Mouse (Mus musculus): ENCODE results near the gene Olfr747. TPM values are rescaled to one million over a fixed set of nuclear protein-coding genes. Genes with fewer than 3 reads are reported as not detected.

The Olfr747 gene
- polyA plus RNA-seq (2021; fragmentation: Nextera tagmentation) = not detected in 2 replicates
- long read RNA-seq, experiment 1 = 0 reads
- long read RNA-seq, experiment 2 = 0 reads

DNA sequence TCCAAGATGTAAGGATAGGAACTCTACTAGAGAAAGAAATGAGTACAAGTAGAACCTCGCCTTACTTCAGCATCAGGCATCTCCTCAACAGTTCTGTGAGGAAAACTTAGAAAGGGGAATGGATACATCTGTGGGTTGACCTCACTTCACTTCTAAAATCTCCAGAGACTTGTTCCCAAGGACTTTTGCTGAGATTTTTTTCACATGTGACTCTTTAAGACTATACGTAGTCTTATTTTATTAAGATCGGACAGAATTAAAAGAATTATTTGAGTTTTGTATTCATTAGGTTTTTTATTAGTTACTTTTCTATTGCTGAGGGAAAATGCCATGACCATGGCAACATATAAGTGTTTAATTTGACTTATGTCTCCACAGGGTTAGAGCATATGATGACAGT lies at the start of gene Olfr747:
Gene Olfr747, minus strand, starts transcription at position 101 of the 400 bp plus-strand sequence.

GRCm38 (mm10) chr14:50707073-50707472 lies 14.1 kb upstream of the Olfr747 start, which contains the start of gene Olfr748:
Gene Olfr748, plus strand, starts transcription at chr14:50707373.

GRCm38 (mm10) chr14:50646783-50647182 lies 46.2 kb downstream of the Olfr747 start, which contains the start of gene Olfr746:
Gene Olfr746, plus strand, starts transcription at chr14:50647083.

DNA sequence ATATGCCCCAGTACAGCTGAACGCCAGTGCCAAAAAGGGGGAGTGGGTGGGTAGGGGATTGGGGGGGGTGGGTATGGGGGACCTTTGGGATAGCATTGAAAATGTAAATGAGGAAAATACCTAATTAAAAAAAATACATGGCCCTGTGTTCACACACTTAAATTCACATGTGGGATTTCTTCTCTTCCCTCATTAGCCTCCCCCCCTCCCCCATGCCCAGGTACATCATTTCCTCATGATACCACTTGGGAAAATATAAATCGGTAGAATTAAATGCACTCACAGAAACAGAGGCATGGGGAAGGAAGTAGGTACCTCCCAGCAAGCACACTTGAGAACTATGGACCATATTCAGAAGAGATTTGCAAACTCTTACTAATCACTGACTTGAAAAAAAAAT lies 53.9 kb downstream of the Olfr747 start, which contains the start of gene Olfr745:
Gene Olfr745, plus strand, starts transcription at position 301 of the 400 bp plus-strand sequence.

Other genes starting within 250 kb of the Olfr747 start
- not detected in 2 replicates for gene Olfr740, start 247.7 kb downstream of the Olfr747 start, polyA plus RNA-seq (2021; fragmentation: Nextera tagmentation)
- not detected in 2 replicates for gene Olfr741, start 220.5 kb downstream of the Olfr747 start, polyA plus RNA-seq (2021; fragmentation: Nextera tagmentation)
- gene Olfr742, start 189.6 kb downstream of the Olfr747 start, polyA plus RNA-seq (2021; fragmentation: Nextera tagmentation) = not detected in 2 replicates
- gene Olfr743, start 171.4 kb downstream of the Olfr747 start, polyA plus RNA-seq (2021; fragmentation: Nextera tagmentation) = not detected in 2 replicates
- gene Olfr744, start 78.3 kb downstream of the Olfr747 start, polyA plus RNA-seq (2021; fragmentation: Nextera tagmentation) = not detected in 2 replicates
- gene Olfr745, start 53.8 kb downstream of the Olfr747 start, polyA plus RNA-seq (2021; fragmentation: Nextera tagmentation) = not detected in 2 replicates
- gene Olfr746, start 46.1 kb downstream of the Olfr747 start, polyA plus RNA-seq (2021; fragmentation: Nextera tagmentation) = not detected in 2 replicates
- gene Olfr748, start 14.2 kb upstream of the Olfr747 start, polyA plus RNA-seq (2021; fragmentation: Nextera tagmentation) = not detected in 2 replicates
- not detected in 2 replicates for gene Olfr749, start 51.9 kb upstream of the Olfr747 start, polyA plus RNA-seq (2021; fragmentation: Nextera tagmentation)
- gene Ttc5, start 92.3 kb upstream of the Olfr747 start, polyA plus RNA-seq (2021; fragmentation: Nextera tagmentation) = 45.5 and 53.6 TPM in 2 replicates
- gene Ccnb1ip1, start 114.5 kb upstream of the Olfr747 start, polyA plus RNA-seq (2021; fragmentation: Nextera tagmentation) = not detected in 2 replicates
- 20.4 and 20.8 TPM in 2 replicates for gene Parp2, start 114.6 kb upstream of the Olfr747 start, polyA plus RNA-seq (2021; fragmentation: Nextera tagmentation)
- gene Tep1, start 177.4 kb upstream of the Olfr747 start, polyA plus RNA-seq (2021; fragmentation: Nextera tagmentation) = 1.5 and 2.0 TPM in 2 replicates
- 0.61 and 0.65 TPM in 2 replicates for gene Klhl33, start 204.3 kb upstream of the Olfr747 start, polyA plus RNA-seq (2021; fragmentation: Nextera tagmentation)
- 58.6 and 80.7 TPM in 2 replicates for gene Osgep, start 231.7 kb upstream of the Olfr747 start, polyA plus RNA-seq (2021; fragmentation: Nextera tagmentation)
- 69.3 and 83.9 TPM in 2 replicates for gene Apex1, start 231.8 kb upstream of the Olfr747 start, polyA plus RNA-seq (2021; fragmentation: Nextera tagmentation)
- 42.9 and 88.9 TPM in 2 replicates for gene Pip4p1, start 237.7 kb upstream of the Olfr747 start, polyA plus RNA-seq (2021; fragmentation: Nextera tagmentation)
- 7.8 and 10.7 TPM in 2 replicates for gene Pnp, start 237.9 kb upstream of the Olfr747 start, polyA plus RNA-seq (2021; fragmentation: Nextera tagmentation)